Mouse (Mus musculus) left cerebral cortex, adult 11 months (tissue): ENCODE measurements around the gene Gm5294.

Source experiments
- DNase-seq: peaks from one replicate; pipeline ENCODE4 v3.0.0; 2022; ENCODE audit warnings: low spot score

Gene Gm5294

DNA sequence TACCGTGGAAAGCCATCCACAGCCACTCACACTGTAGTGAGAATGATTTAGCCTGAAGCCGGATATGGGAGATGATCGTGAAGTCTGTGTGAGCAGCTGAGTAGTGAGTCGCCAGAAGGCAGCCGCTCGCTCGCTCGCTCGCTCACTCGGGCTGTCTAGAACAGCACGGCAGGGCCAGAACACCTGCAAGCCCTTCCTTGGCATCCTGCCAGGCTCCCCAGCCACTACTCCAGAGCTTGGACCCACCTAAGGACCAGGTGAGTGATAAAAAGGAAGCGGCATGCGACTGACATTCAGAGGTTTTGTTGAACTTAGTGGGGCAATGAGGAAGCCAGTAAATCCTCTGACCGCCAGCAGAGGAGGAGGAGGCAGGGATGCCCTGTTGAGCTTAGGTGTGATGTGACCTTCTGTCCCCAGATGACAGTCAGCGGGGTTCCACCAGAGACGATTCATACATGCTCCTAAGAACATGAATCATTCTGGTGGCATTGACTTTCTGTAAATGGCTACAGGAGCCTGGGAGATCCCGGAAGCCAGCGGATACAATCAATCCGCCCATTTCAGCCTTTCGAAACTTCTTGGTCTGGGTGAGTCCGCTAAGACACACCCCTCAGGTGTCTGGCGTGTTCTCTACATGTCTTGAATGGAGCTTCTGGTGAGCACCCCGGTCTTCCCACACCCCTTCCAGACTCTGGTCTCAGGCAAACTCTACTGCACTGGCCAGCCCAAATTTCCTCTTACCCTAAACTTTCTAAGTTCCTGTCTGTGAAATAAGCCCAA lies 30.0 kb downstream of the Gm5294 start:
- no peak for DNase-seq

DNA sequence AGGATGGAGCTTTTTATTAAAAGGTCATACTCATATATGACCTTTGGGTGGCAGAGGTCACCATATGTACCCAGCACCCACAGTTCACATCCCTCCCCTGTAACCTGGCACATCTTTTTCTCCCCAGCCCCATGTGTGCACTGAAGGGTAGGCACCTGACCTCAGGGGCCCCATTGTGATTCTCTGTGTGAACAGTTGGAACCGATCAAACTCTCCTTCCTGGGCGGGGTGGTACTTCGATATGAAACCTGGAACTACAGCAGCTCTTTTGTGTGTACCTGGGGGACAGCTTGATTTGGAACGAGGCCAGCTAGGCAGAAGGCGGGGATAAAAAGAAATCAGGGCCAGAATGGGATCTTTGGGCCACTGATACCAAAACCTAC lies 30.6 kb downstream of the Gm5294 start:
- no peak for DNase-seq

DNA sequence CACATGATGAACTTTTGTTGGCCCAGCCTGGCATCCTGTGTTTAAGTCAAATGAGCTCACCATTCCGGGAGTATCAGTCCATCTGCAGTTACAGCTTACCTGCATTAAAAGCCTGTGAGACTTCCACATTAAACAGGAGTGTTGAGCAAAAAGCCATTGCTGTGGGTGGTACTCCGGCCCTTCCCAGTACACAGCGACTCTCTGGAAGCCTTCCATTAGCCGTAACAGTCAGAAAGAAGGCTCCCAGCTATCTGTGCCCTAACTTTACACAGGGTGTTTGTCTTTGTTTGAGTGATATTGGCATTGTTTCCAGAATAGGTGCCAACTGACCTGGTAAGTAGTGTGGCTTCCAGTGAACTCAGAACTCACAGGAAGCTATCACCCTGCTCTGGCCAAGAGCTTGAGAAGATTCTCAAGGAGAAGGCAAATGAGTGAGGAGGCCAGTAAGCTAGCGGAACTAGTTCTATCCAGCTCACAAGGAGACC lies 31.5 kb downstream of the Gm5294 start:
- DNase-seq: no peak

DNA sequence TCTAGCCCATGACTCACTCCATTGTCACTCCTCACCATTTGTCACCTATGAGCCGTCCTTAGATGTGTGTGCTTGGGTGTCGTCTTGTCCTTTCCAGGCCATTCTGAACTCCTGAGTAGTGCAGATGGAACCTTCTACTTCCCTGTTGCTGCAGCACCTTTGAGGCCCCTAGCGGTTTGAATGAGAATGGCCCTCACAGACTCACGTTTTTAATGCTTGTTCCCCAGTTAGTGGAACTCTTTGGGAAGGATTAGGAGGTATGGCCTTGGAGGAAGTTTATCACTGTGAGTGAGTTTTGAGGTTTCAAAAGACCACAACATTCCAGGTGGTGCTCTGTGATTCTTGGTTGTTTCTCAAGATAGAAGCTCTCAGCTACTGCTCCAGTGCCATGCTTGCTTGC lies 32.3 kb downstream of the Gm5294 start:
- DNase-seq: no peak

DNA sequence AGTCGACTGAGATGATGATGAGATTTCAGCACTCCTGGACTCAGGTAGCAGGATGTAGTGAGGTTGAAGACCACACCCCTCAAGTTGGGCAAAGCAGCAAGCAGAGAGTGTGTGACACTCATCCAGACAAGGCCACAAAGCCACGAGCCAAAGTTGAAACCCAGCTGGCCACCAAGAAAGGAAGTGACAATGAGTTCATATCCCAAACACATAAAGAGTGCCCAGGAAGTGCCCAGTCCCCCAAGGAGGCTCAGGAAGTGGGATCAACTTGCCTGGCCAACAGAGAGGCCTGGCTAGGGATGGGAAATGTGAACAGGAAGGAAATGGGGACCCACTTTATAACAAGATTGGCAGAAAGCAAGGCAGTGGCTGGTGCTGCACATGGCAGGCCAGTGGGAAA lies 33.5 kb downstream of the Gm5294 start:
- DNase-seq: no peak

DNA sequence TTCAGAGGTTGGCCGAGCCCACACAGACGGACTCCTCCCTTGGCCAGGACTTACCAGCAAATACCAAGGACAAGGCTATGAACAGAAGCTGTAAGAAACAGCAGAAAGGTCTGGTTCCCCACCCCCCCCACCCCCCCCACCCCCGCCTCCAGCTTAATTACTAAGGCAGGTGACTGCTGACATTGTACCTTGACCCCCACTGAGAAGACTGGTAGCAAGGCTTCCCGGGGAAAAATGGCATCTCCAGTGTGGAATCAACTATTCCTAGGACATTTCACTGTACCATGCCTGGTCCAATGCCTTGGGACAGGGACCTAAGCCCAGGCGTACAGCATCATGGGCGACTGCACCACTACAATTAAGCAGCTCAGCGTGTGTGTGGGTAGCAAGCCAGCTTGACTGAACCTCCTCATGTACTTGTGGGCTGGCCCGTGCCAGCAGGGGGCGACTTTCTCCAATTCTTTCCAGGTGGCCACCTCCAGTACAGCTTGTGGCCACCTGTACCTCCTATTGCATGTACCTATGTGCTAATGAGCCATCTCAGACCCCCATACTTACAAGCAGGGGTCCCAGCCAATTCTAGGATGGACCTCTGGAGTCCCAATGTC lies 37.2 kb downstream of the Gm5294 start:
- peak; percentile 69 for DNase-seq

DNA sequence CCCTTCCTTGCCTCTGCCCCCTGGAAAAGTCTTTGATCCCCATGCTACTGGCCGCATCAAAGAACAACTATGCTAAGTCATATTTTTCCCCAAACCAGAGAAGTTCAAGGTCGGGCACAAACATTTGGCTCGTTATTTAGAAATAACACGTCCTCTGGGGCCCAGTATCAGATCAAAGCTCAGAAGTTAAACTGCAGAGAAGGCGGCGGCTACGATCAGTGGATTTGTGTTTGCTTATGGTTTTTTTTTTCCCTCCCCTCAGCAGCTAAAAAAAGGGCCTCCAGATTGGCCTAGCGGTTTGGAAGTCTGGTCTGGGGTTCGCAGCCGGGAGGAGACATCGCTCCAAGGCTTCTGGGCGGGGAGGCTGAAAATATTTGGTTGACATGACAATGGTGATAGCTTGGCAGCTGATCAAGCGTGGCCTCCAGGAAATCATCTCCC lies 38.0 kb downstream of the Gm5294 start:
- no peak for DNase-seq

DNA sequence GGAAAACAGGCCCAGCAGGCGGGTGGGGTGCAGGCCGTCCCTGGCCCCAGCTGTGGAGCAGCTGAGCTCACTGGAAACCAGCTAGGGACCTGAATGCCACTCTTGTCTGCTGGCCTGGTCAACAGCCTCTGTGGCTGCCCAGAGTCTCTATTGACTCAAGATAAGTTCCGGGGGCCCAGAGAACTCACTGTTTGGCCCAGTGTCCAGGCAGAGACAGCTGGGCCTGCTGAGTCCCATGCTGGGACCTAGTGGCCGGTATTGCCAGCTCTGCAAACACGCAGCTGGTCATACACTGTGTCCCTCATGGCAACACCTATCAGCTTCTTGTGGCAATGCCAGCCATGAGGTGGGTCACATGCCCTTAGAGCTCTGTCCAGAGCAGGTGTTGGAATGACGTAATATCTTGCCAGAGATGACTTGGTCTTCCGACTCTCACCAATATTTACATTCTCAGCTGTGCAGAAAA lies 43.8 kb downstream of the Gm5294 start:
- DNase-seq: peak; percentile 31

DNA sequence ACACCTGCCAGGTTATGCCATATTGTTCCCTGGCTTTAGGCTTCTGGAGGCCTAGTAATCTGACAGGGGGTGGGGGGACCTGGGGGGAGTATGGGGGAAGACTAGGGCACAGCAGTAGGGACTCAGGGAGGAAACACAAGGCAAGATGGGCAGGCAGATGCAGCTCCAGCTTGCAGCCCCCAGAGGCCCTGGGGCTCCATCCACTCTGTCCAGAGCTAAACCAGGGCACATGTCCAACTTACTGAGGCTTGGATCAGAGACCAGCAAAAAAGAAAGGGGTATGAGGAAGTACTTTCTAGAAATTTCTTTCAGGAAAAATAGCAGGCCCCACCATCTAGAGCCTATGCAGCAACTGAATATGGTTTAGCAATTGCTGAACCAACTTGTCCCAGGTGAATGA lies 44.3 kb downstream of the Gm5294 start:
- DNase-seq: no peak

DNA sequence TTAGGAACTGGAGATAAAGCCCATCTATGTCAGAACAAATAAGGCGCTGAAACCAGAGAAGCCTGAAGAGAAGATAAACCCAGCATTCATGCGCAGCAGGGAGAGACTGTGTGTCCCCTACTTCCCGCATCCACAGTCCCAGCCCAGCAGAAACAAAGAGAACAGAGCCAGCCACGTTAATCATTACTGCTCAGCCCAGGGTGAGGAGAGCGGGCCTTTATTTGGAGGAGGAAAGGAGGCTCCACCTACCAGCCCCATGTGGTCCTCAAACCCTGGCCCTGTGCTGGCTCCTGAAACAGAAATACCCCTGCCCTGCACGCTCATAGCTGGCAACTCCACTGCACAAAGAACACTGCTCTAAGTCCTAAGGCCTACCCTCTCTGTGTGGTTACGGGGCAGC lies 45.0 kb downstream of the Gm5294 start:
- DNase-seq: no peak

DNA sequence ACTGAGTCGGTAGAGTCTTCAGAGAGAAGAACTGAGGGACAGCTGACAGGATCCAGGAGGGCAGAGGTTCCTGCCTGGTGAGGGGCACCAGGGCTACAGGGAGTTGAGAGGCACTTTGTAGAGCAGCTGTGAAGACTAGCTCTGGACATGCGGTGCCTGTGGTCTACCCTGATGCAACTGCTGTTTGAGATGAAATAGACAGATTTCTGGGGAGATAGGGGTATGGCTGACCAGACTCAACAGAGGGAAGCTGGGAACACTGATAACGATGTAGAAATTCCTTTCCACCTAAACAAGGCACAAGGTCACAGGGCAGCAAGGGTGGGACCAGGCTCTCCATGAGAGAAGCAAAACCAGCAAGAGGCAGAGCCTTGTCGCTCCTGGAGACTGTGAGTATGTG lies 45.8 kb downstream of the Gm5294 start:
- no peak for DNase-seq
